Mouse (Mus musculus) left cerebral cortex, adult 18-20 months (tissue): ENCODE data around the gene Eif2ak3. TPM values are rescaled to one million over a fixed set of nuclear protein-coding genes. Genes with fewer than 3 reads are reported as not detected.
"Not testable (repeated sequence)": the region's sequence is repeated elsewhere in the genome, so short reads cannot be mapped to it uniquely, and the experiment has no call there.

ENCODE experiments used
- DNase-seq, 2 experiments: peaks; one replicate each; pipeline ENCODE4 v3.0.0; 2021 to 2022; ENCODE audit warnings: low spot score in 2 of 2, mixed read lengths in 1 of 2
- long read RNA-seq, 2 experiments: library from polyadenylated mRNA; stranded (forward); transcript quantifications; one replicate each; pipeline ENCODE4 v2.0.0; 2021
- total RNA-seq, 2 experiments: library from RNA; stranded (reverse); gene quantifications; 2 replicates each; pipeline ENCODE4 v1.2.3; 2021

Gene Eif2ak3
- 10 to 100 TPM; 25.3 to 27.5 TPM for total RNA-seq
- long read RNA-seq, experiment 1, full-length matches to known transcripts, result 15 of 24 reads
- long read RNA-seq, experiment 1, partial matches to known transcripts, result 5 of 24 reads
- long read RNA-seq, experiment 1, other reads (novel, unspliced or antisense), result 4 of 24 reads
- long read RNA-seq, experiment 2, full-length matches to known transcripts, result 6 of 11 reads
- long read RNA-seq, experiment 2, partial matches to known transcripts, result 2 of 11 reads
- long read RNA-seq, experiment 2, other reads (novel, unspliced or antisense), result 3 of 11 reads

GRCm38 (mm10) chr6:70844002-70844804 lies at the start of gene Eif2ak3:
TSS of gene Eif2ak3 (plus strand) at chr6:70844515.
- peak; percentile 98 to 99 for DNase-seq

GRCm38 (mm10) chr6:70796940-70797339 lies 47.4 kb upstream of the Eif2ak3 start:
- DNase-seq, result no peak

- DNase-seq, result peak in 1 of 2 experiments; percentile 59
Measured at GRCm38 (mm10) chr6:70797581-70798251, 46.6 kb upstream of the Eif2ak3 start.

GRCm38 (mm10) chr6:70804632-70805031 lies 39.7 kb upstream of the Eif2ak3 start:
- no peak for DNase-seq

GRCm38 (mm10) chr6:70805267-70805666 lies 39.0 kb upstream of the Eif2ak3 start:
- peak; percentile 65 to 76 for DNase-seq

- DNase-seq, result peak; percentile 67 to 68
Measured at GRCm38 (mm10) chr6:70805820-70806513, 38.3 kb upstream of the Eif2ak3 start.

- no peak for DNase-seq
Measured at GRCm38 (mm10) chr6:70806514-70806912, 37.8 kb upstream of the Eif2ak3 start.

GRCm38 (mm10) chr6:70810524-70810923 lies 33.8 kb upstream of the Eif2ak3 start:
- DNase-seq, result no peak

GRCm38 (mm10) chr6:70811557-70812525 lies 32.5 kb upstream of the Eif2ak3 start:
- peak; percentile 76 to 89 for DNase-seq

- no peak for DNase-seq
Measured at GRCm38 (mm10) chr6:70812526-70812895, 31.8 kb upstream of the Eif2ak3 start.

- no peak for DNase-seq
Measured at GRCm38 (mm10) chr6:70813921-70814628, 30.2 kb upstream of the Eif2ak3 start.

- DNase-seq, result no peak
Measured at GRCm38 (mm10) chr6:70814629-70814950, 29.7 kb upstream of the Eif2ak3 start.

- DNase-seq, result no peak
Measured at GRCm38 (mm10) chr6:70815471-70815870, 28.8 kb upstream of the Eif2ak3 start.

- no peak for DNase-seq
Measured at GRCm38 (mm10) chr6:70821566-70821965, 22.7 kb upstream of the Eif2ak3 start.

GRCm38 (mm10) chr6:70822386-70822910 lies 21.9 kb upstream of the Eif2ak3 start:
- DNase-seq, result no peak

GRCm38 (mm10) chr6:70823277-70823676 lies 21.0 kb upstream of the Eif2ak3 start:
- not testable (repeated sequence) for DNase-seq

- peak; percentile 70 to 76 for DNase-seq
Measured at GRCm38 (mm10) chr6:70824085-70824986, 20.0 kb upstream of the Eif2ak3 start.

- no peak for DNase-seq
Measured at GRCm38 (mm10) chr6:70824987-70825337, 19.4 kb upstream of the Eif2ak3 start.
